Mouse (Mus musculus): Measurements from ENCODE around the gene Elp6. TPM values are rescaled to one million over a fixed set of nuclear protein-coding genes. Genes with fewer than 3 reads are reported as not detected.
A peak's percentile ranks its signal among the peaks of the same experiment; 100 is the strongest.

Elp6 gene
- total and polyA plus RNA-seq, 2 experiments from 2014 or later, result 30.5 to 35.5 TPM

- WGBS, result 88% methylated on average over 10 of the region's 10 CpGs
- no peaks in the 10 kb centered on the region for H3K27me3 ChIP-seq (ENCODE audit: insufficient read depth, low read length)
- DNase-seq (ENCODE audit: low spot score) (no peak), ATAC-seq (ENCODE audit: low FRiP score) (no peak)
- H3K36me3 ChIP-seq (ENCODE audit: insufficient read depth, low read length), result peaks cover 1% of the 10 kb centered on the region; the same call in 1 of the 2 replicates
- no peak for TF ChIP-seq CTCF (IDR thresholded peaks at IDR 0.05)
- no peak overlapping the region for H3K4me2 ChIP-seq (ENCODE audit: low read depth, low read length, poor library complexity, severe bottlenecking)
- H3K27ac ChIP-seq (ENCODE audit: low read depth, low read length), result no peak overlapping the region
- H3K9ac ChIP-seq (replicated peaks; ENCODE audit: low read length, poor library complexity, severe bottlenecking), result no peak overlapping the region
- H3K9me3 ChIP-seq (ENCODE audit: low read length), result no peaks in the 10 kb centered on the region
- no peak overlapping the region for H3K4me3 ChIP-seq (ENCODE audit: low read depth, low read length)
- H3K4me1 ChIP-seq (ENCODE audit: insufficient read depth, low read length), result no peaks in the 10 kb centered on the region; the same call in 1 of the 2 replicates
Observed at GRCm38 (mm10) chr9:110268416-110268815, 36.6 kb upstream of the Elp6 start.

DNA sequence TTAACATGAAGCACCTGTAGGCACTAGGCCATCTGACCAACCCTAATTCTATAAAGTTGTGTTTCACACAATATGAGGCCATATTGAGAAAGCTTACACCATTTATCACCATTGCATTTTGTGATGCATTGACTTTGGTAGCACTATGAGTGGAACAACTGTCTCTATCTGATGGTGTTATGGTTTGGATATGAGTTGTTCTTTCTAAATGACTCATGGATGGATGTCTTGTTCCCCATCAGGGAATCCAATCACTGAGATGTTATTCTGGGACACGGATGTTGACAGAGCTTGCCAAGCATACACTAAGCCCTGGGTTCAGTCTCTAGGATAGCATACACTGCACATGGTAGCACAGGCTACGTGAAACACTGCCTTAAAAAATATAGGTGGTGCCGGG lies 32.6 kb upstream of the Elp6 start:
- Histone ChIP-seq H3K27me3 (ENCODE audit: insufficient read depth, low read length) (no peaks in the 10 kb centered on the region), H3K4me1 (ENCODE audit: insufficient read depth, low read length) (no peaks in the 10 kb centered on the region), H3K9ac (replicated peaks; ENCODE audit: low read length, poor library complexity, severe bottlenecking) (no peak overlapping the region), H3K36me3 (ENCODE audit: insufficient read depth, low read length) (no peaks in the 10 kb centered on the region), H3K9me3 (ENCODE audit: low read length) (no peaks in the 10 kb centered on the region), H3K4me2 (ENCODE audit: low read depth, low read length, poor library complexity, severe bottlenecking) (no peak overlapping the region), H3K27ac (ENCODE audit: low read depth, low read length) (no peak overlapping the region), H3K4me3 (ENCODE audit: low read depth, low read length) (no peak overlapping the region)
- no peak for DNase-seq (ENCODE audit: low spot score)
- ATAC-seq (ENCODE audit: low FRiP score), result no peak
- TF ChIP-seq CTCF (IDR thresholded peaks at IDR 0.05), result no peak
- WGBS, result 95% methylated on average over 3 of the region's 3 CpGs

DNA sequence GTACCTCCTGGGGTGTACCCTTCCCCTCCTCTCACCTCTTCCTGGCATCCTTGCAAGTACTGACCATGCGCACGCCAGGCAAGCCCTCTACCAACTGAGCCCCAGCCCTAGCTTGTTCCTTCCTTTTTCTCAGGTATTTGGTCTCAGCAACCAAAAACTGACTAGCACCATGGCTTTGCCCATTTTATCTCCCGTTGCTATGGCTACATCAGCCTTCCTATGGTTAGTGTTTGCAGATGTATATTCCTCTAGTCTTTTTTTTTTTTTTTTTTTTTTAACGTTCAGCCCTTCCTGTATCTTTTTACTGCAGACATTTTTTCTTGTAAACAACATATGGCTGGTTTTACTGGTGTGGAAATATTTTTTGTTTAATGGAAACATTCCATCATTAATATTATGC lies 31.5 kb upstream of the Elp6 start:
- ATAC-seq (ENCODE audit: low FRiP score) (no peak), DNase-seq (ENCODE audit: low spot score) (peak; percentile 30)
- Histone ChIP-seq H3K4me2 (ENCODE audit: low read depth, low read length, poor library complexity, severe bottlenecking) (no peak overlapping the region), H3K9ac (replicated peaks; ENCODE audit: low read length, poor library complexity, severe bottlenecking) (no peak overlapping the region), H3K4me3 (ENCODE audit: low read depth, low read length) (no peak overlapping the region), H3K9me3 (ENCODE audit: low read length) (no peaks in the 10 kb centered on the region), H3K27ac (ENCODE audit: low read depth, low read length) (no peak overlapping the region), H3K36me3 (ENCODE audit: insufficient read depth, low read length) (no peaks in the 10 kb centered on the region), H3K27me3 (ENCODE audit: insufficient read depth, low read length) (no peaks in the 10 kb centered on the region), H3K4me1 (ENCODE audit: insufficient read depth, low read length) (no peaks in the 10 kb centered on the region)
- 71% methylated on average over 4 of the region's 4 CpGs for WGBS
- no peak for TF ChIP-seq CTCF (IDR thresholded peaks at IDR 0.05)

- 76% methylated on average over 5 of the region's 5 CpGs for WGBS
- DNase-seq (ENCODE audit: low spot score) (no peak), ATAC-seq (ENCODE audit: low FRiP score) (no peak)
- Histone ChIP-seq H3K4me1 (ENCODE audit: insufficient read depth, low read length) (no peaks in the 10 kb centered on the region), H3K36me3 (ENCODE audit: insufficient read depth, low read length) (no peaks in the 10 kb centered on the region), H3K27ac (ENCODE audit: low read depth, low read length) (no peak overlapping the region), H3K27me3 (ENCODE audit: insufficient read depth, low read length) (no peaks in the 10 kb centered on the region), H3K9ac (replicated peaks; ENCODE audit: low read length, poor library complexity, severe bottlenecking) (no peak overlapping the region), H3K9me3 (ENCODE audit: low read length) (no peaks in the 10 kb centered on the region), H3K4me3 (ENCODE audit: low read depth, low read length) (no peak overlapping the region), H3K4me2 (ENCODE audit: low read depth, low read length, poor library complexity, severe bottlenecking) (no peak overlapping the region)
- TF ChIP-seq CTCF (IDR thresholded peaks at IDR 0.05), result peak; percentile 28; the same call in 1 of the 2 replicates
Observed at GRCm38 (mm10) chr9:110275882-110276281, 29.1 kb upstream of the Elp6 start.

- no peaks in the 10 kb centered on the region for H3K36me3 ChIP-seq (ENCODE audit: insufficient read depth, low read length)
- TF ChIP-seq CTCF (IDR thresholded peaks at IDR 0.05), result no peak
- H3K4me3 ChIP-seq (ENCODE audit: low read depth, low read length), result no peak overlapping the region
- H3K9ac ChIP-seq (replicated peaks; ENCODE audit: low read length, poor library complexity, severe bottlenecking), result no peak overlapping the region
- 51% methylated on average over 8 of the region's 8 CpGs for WGBS
- no peak overlapping the region for H3K4me2 ChIP-seq (ENCODE audit: low read depth, low read length, poor library complexity, severe bottlenecking)
- H3K27ac ChIP-seq (ENCODE audit: low read depth, low read length), result no peak overlapping the region
- H3K27me3 ChIP-seq (ENCODE audit: insufficient read depth, low read length), result no peaks in the 10 kb centered on the region
- no peak for DNase-seq (ENCODE audit: low spot score)
- H3K4me1 ChIP-seq (ENCODE audit: insufficient read depth, low read length), result no peaks in the 10 kb centered on the region
- no peak; the same call in 1 of the 2 replicates for ATAC-seq (ENCODE audit: low FRiP score)
- H3K9me3 ChIP-seq (ENCODE audit: low read length), result no peaks in the 10 kb centered on the region
Observed at GRCm38 (mm10) chr9:110277431-110277881, 27.5 kb upstream of the Elp6 start.

- DNase-seq (ENCODE audit: low spot score) (no peak), ATAC-seq (ENCODE audit: low FRiP score) (no peak)
- no peak overlapping the region for H3K9ac ChIP-seq (replicated peaks; ENCODE audit: low read length, poor library complexity, severe bottlenecking)
- H3K27me3 ChIP-seq (ENCODE audit: insufficient read depth, low read length), result no peaks in the 10 kb centered on the region
- H3K4me1 ChIP-seq (ENCODE audit: insufficient read depth, low read length), result no peaks in the 10 kb centered on the region
- TF ChIP-seq CTCF (IDR thresholded peaks at IDR 0.05), result no peak
- WGBS, result 95% methylated on average over 8 of the region's 10 CpGs
- no peak overlapping the region for H3K4me3 ChIP-seq (ENCODE audit: low read depth, low read length)
- H3K4me2 ChIP-seq (ENCODE audit: low read depth, low read length, poor library complexity, severe bottlenecking), result no peak overlapping the region
- H3K9me3 ChIP-seq (ENCODE audit: low read length), result no peaks in the 10 kb centered on the region
- H3K27ac ChIP-seq (ENCODE audit: low read depth, low read length), result no peak overlapping the region
- H3K36me3 ChIP-seq (ENCODE audit: insufficient read depth, low read length), result no peaks in the 10 kb centered on the region
Observed at GRCm38 (mm10) chr9:110284075-110284697, 20.8 kb upstream of the Elp6 start.
